Mouse (Mus musculus): ENCODE results near the gene Snx1.

- TF ChIP-seq POLR2A (IDR thresholded peaks at IDR 0.05; ENCODE audit: low read depth, low read length) (no peak), CTCF (conservative IDR thresholded peaks at IDR 0.05; ENCODE audit: insufficient read depth, insufficient read length, low read depth, low read length) (no peak)
These were observed 16.8 kb downstream of the Snx1 start for GRCm38 (mm10) chr9:66109574-66109973.

Measured in kidney, adult 2 months (tissue).